Mouse (Mus musculus): ENCODE results near the gene Hist3h2a. TPM values are rescaled to one million over a fixed set of nuclear protein-coding genes. Genes with fewer than 3 reads are reported as not detected.
A peak's percentile ranks its signal among the peaks of the same experiment; 100 is the strongest.

Hist3h2a gene
- polyA plus RNA-seq, 1 experiment from 2014 or later, result 19.2 TPM

DNA sequence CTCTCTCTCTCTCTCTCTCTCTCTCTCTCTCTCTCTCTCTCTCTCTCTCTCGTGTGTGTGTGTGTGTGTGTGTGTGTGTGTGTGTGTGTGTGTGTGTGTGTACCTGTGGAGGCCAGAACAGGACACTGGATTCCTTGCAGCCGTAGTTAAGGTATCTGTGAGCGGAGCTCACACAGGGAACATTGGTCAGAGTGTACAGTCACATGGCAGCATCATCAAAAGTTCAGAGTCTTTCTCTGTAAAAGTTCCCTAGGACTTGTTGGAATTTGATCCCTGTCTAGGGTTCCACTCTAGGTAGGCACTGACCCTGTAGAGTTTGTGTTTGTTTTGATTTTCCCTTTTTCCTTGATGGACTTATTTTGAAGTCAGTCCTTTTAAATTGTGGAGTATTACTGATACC lies 27.8 kb upstream of the Hist3h2a start:
- no peak overlapping the region for H3K4me3 ChIP-seq (ENCODE audit: low read depth, low read length)
- no peak overlapping the region for H3K4me2 ChIP-seq (ENCODE audit: low read depth, severe bottlenecking)
- H3K27me3 ChIP-seq (ENCODE audit: control insufficient read depth, insufficient read depth, low read length), result no peaks in the 10 kb centered on the region
- peaks cover 5% of the 10 kb centered on the region; the same call in 1 of the 2 replicates for H3K36me3 ChIP-seq (ENCODE audit: control insufficient read depth, insufficient read depth, low read length)
- no peaks in the 10 kb centered on the region for H3K4me1 ChIP-seq (ENCODE audit: control insufficient read depth, insufficient read depth, low read length)
- H3K9ac ChIP-seq (ENCODE audit: low read length), result no peak overlapping the region
- DNase-seq (ENCODE audit: low spot score) (no peak), ATAC-seq (ENCODE audit: insufficient number of reproducible peaks, low FRiP score, low TSS enrichment, low read depth) (no peak)
- no peaks in the 10 kb centered on the region for H3K9me3 ChIP-seq (ENCODE audit: control insufficient read depth, low read length)
- WGBS, result 79% methylated on average over 2 of the region's 3 CpGs
- H3K27ac ChIP-seq (replicated peaks; ENCODE audit: low read depth, low read length), result no peak overlapping the region

DNA sequence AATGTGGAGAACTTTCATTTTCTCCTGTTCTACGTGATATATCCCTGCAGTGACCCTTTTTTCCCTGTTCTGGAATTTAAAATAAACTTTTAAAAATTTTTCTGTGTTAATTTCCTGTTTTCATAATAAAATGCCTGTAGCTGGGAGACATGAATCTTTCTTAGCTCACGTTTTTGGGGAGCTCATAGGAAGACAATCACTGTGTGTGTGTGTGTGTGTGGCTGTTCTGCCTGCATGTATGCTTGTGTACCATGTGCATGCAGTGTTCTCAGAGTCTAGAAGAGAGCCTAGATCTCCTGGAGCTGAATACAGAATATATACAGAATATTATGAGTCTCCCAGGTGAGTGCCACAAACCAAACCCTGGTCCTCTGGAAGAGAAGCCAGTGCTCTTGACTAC lies 27.4 kb upstream of the Hist3h2a start:
- no peak overlapping the region for H3K4me2 ChIP-seq (ENCODE audit: low read depth, severe bottlenecking)
- H3K27me3 ChIP-seq (ENCODE audit: control insufficient read depth, insufficient read depth, low read length), result no peaks in the 10 kb centered on the region
- H3K9ac ChIP-seq (ENCODE audit: low read length), result no peak overlapping the region
- H3K27ac ChIP-seq (replicated peaks; ENCODE audit: low read depth, low read length), result no peak overlapping the region
- peaks cover 8% of the 10 kb centered on the region for H3K36me3 ChIP-seq (ENCODE audit: control insufficient read depth, insufficient read depth, low read length)
- ATAC-seq (ENCODE audit: insufficient number of reproducible peaks, low FRiP score, low TSS enrichment, low read depth), result no peak
- 80% methylated on average over 2 of the region's 2 CpGs for WGBS
- DNase-seq (ENCODE audit: low spot score), result no peak
- no peak overlapping the region for H3K4me3 ChIP-seq (ENCODE audit: low read depth, low read length)
- H3K4me1 ChIP-seq (ENCODE audit: control insufficient read depth, insufficient read depth, low read length), result no peaks in the 10 kb centered on the region
- H3K9me3 ChIP-seq (ENCODE audit: control insufficient read depth, low read length), result no peaks in the 10 kb centered on the region

DNA sequence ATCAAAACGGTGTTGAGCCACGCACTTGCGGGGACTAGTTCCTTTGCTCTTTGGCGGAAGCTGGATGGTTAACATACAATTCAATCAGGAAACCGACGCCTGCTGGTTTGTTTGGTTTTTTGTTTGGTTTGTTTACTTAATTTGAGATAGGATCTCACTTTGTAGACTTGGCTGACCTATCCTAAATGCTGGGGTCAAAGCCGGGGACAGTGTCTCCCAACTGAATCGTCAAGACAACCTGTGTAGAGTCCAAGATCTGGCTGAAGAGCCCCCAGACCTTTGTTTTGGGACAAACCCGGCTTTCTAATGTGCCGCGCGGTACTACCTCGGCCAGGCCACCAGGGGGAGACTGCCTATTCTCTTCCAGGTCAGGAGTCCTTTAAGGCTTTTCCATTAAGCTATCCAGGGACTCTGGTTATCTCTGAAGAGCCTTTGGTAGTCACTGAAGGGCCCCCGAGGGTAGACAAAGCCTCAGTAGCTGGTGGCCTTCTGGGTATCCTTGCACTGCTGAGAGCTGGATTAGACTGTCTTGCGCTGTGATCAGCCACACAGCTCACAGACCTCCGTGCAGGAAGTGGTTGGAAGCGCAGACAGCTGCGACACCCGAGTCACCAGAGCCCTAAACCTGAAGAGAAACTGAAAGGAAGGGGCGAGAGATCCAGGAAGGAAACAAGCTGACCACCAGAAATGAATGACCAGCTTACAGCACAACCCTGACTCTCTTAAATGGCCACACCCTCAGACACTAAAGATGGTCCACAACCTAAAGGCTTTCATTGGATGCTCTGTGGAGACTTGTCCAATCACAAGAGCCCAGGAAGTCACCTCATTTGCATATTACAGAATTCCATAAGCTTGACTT lies 26.5 kb upstream of the Hist3h2a start:
- no peak overlapping the region for H3K9ac ChIP-seq (ENCODE audit: low read length)
- H3K4me3 ChIP-seq (ENCODE audit: low read depth, low read length), result no peak overlapping the region
- ATAC-seq (ENCODE audit: insufficient number of reproducible peaks, low FRiP score, low TSS enrichment, low read depth) (no peak), DNase-seq (ENCODE audit: low spot score) (peak; percentile 85)
- H3K4me2 ChIP-seq (ENCODE audit: low read depth, severe bottlenecking), result peak overlapping the region; percentile 12; the same call in 1 of the 2 replicates
- no peaks in the 10 kb centered on the region for H3K27me3 ChIP-seq (ENCODE audit: control insufficient read depth, insufficient read depth, low read length)
- no peaks in the 10 kb centered on the region for H3K4me1 ChIP-seq (ENCODE audit: control insufficient read depth, insufficient read depth, low read length)
- peaks cover 12% of the 10 kb centered on the region for H3K36me3 ChIP-seq (ENCODE audit: control insufficient read depth, insufficient read depth, low read length)
- no peaks in the 10 kb centered on the region for H3K9me3 ChIP-seq (ENCODE audit: control insufficient read depth, low read length)
- H3K27ac ChIP-seq (replicated peaks; ENCODE audit: low read depth, low read length), result no peak overlapping the region
- WGBS, result 35% methylated on average over 20 of the region's 20 CpGs

DNA sequence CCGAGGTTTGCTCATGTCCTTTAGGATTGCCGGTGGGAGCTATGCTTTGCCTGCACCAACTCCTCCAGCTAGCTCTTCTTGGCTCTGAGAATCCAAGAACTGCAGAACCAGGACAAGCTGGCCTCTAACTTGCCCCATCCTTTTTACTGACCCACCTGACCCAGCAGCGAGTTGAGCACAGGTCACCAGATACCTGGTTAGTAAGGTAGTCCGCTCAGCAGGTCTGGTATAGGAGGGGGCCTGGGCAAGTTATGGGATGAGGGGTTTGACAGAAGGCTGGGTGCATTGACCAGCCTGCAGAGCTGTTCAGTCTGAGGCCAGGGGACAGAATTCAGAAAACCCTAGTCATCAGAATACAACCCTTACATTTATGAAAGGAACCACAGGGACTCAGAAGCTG lies 25.4 kb upstream of the Hist3h2a start:
- Histone ChIP-seq H3K27me3 (ENCODE audit: control insufficient read depth, insufficient read depth, low read length) (no peaks in the 10 kb centered on the region), H3K4me3 (ENCODE audit: low read depth, low read length) (no peak overlapping the region), H3K9ac (ENCODE audit: low read length) (no peak overlapping the region), H3K4me2 (ENCODE audit: low read depth, severe bottlenecking) (no peak overlapping the region), H3K36me3 (ENCODE audit: control insufficient read depth, insufficient read depth, low read length) (peaks cover 16% of the 10 kb centered on the region), H3K27ac (replicated peaks; ENCODE audit: low read depth, low read length) (no peak overlapping the region), H3K4me1 (ENCODE audit: control insufficient read depth, insufficient read depth, low read length) (no peaks in the 10 kb centered on the region), H3K9me3 (ENCODE audit: control insufficient read depth, low read length) (no peaks in the 10 kb centered on the region)
- 73% methylated on average over 4 of the region's 4 CpGs for WGBS
- DNase-seq (ENCODE audit: low spot score) (no peak), ATAC-seq (ENCODE audit: insufficient number of reproducible peaks, low FRiP score, low TSS enrichment, low read depth) (no peak)

- H3K4me3 ChIP-seq (ENCODE audit: low read depth, low read length), result no peak overlapping the region
- 50% methylated on average over 3 of the region's 3 CpGs for whole genome bisulfite sequencing
- no peak overlapping the region for H3K9ac ChIP-seq (ENCODE audit: low read length)
These were observed 24.8 kb upstream of the Hist3h2a start for GRCm38 (mm10) chr11:58929641-58930040.

DNA sequence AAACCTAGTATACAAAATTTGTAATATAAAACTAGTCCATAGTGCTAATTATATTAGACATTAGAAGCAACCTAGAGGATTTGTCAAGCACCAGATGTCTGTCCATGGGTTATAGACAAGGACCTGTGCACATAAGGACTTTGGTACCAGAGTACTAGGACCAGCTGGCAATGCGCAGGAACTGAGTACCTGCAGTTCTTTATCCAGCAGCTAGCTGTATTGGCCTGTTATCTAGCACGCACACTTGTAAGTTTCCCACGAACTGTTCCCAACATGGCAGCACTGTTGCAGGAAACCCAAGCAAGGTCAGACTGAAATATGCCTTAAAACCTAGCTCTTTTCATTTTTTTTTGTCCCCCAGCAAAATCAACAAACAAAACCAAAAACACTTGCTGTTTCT lies 24.2 kb upstream of the Hist3h2a start:
- H3K4me2 ChIP-seq (ENCODE audit: low read depth, severe bottlenecking), result no peak overlapping the region
- H3K36me3 ChIP-seq (ENCODE audit: control insufficient read depth, insufficient read depth, low read length), result peaks cover 16% of the 10 kb centered on the region
- no peak for DNase-seq (ENCODE audit: low spot score)
- 91% methylated on average over 3 of the region's 3 CpGs for WGBS
- ATAC-seq (ENCODE audit: insufficient number of reproducible peaks, low FRiP score, low TSS enrichment, low read depth), result no peak
- no peak overlapping the region for H3K4me3 ChIP-seq (ENCODE audit: low read depth, low read length)
- no peaks in the 10 kb centered on the region for H3K27me3 ChIP-seq (ENCODE audit: control insufficient read depth, insufficient read depth, low read length)
- H3K9me3 ChIP-seq (ENCODE audit: control insufficient read depth, low read length), result no peaks in the 10 kb centered on the region
- no peak overlapping the region for H3K9ac ChIP-seq (ENCODE audit: low read length)
- no peak overlapping the region for H3K27ac ChIP-seq (replicated peaks; ENCODE audit: low read depth, low read length)
- no peaks in the 10 kb centered on the region for H3K4me1 ChIP-seq (ENCODE audit: control insufficient read depth, insufficient read depth, low read length)

More at GRCm38 (mm10) chr11:58929641-58930040, 24.8 kb upstream of the Hist3h2a start:
- no peak for ATAC-seq (ENCODE audit: insufficient number of reproducible peaks, low FRiP score, low TSS enrichment, low read depth)
- no peak overlapping the region for H3K4me2 ChIP-seq (ENCODE audit: low read depth, severe bottlenecking)
- no peak for DNase-seq (ENCODE audit: low spot score)
- H3K9me3 ChIP-seq (ENCODE audit: control insufficient read depth, low read length), result no peaks in the 10 kb centered on the region
- no peaks in the 10 kb centered on the region for H3K27me3 ChIP-seq (ENCODE audit: control insufficient read depth, insufficient read depth, low read length)
- no peaks in the 10 kb centered on the region for H3K4me1 ChIP-seq (ENCODE audit: control insufficient read depth, insufficient read depth, low read length)
- H3K36me3 ChIP-seq (ENCODE audit: control insufficient read depth, insufficient read depth, low read length), result peaks cover 16% of the 10 kb centered on the region
- H3K27ac ChIP-seq (replicated peaks; ENCODE audit: low read depth, low read length), result no peak overlapping the region

GRCm38 (mm10) chr11:58931576-58931975 lies 22.9 kb upstream of the Hist3h2a start:
- H3K4me3 ChIP-seq (ENCODE audit: low read depth, low read length), result no peak overlapping the region
- no peak overlapping the region for H3K4me2 ChIP-seq (ENCODE audit: low read depth, severe bottlenecking)
- 82% methylated on average over 4 of the region's 4 CpGs for WGBS
- no peaks in the 10 kb centered on the region for H3K4me1 ChIP-seq (ENCODE audit: control insufficient read depth, insufficient read depth, low read length)
- no peak for ATAC-seq (ENCODE audit: insufficient number of reproducible peaks, low FRiP score, low TSS enrichment, low read depth)
- H3K9me3 ChIP-seq (ENCODE audit: control insufficient read depth, low read length), result no peaks in the 10 kb centered on the region
- no peak overlapping the region for H3K27ac ChIP-seq (replicated peaks; ENCODE audit: low read depth, low read length)
- no peak overlapping the region for H3K9ac ChIP-seq (ENCODE audit: low read length)
- peaks cover 16% of the 10 kb centered on the region for H3K36me3 ChIP-seq (ENCODE audit: control insufficient read depth, insufficient read depth, low read length)
- no peaks in the 10 kb centered on the region for H3K27me3 ChIP-seq (ENCODE audit: control insufficient read depth, insufficient read depth, low read length)
- DNase-seq (ENCODE audit: low spot score), result no peak

- Histone ChIP-seq H3K9me3 (ENCODE audit: control insufficient read depth, low read length) (no peaks in the 10 kb centered on the region), H3K4me2 (ENCODE audit: low read depth, severe bottlenecking) (peak overlapping the region; percentile 92), H3K27ac (replicated peaks; ENCODE audit: low read depth, low read length) (no peak overlapping the region), H3K9ac (ENCODE audit: low read length) (peak overlapping the region; percentile 89), H3K4me1 (ENCODE audit: control insufficient read depth, insufficient read depth, low read length) (peaks cover 6% of the 10 kb centered on the region), H3K27me3 (ENCODE audit: control insufficient read depth, insufficient read depth, low read length) (no peaks in the 10 kb centered on the region), H3K4me3 (ENCODE audit: low read depth, low read length) (peak overlapping the region; percentile 89), H3K36me3 (ENCODE audit: control insufficient read depth, insufficient read depth, low read length) (peaks cover 3% of the 10 kb centered on the region; the same call in 1 of the 2 replicates)
- WGBS, result 2% methylated on average over 13 of the region's 13 CpGs
- DNase-seq (ENCODE audit: low spot score) (peak; percentile 43), ATAC-seq (ENCODE audit: insufficient number of reproducible peaks, low FRiP score, low TSS enrichment, low read depth) (no peak; the same call in 1 of the 2 replicates)
These were observed 16.6 kb upstream of the Hist3h2a start for GRCm38 (mm10) chr11:58937909-58938308.

Data from limb, embryonic 11.5 days (tissue).